Mouse (Mus musculus): ENCODE measurements around the gene Tbc1d24.

Gene Tbc1d24

GRCm38 (mm10) chr17:24209043-24209915, 3.9 kb upstream of the Tbc1d24 start, which contains the start of gene Ntn3:
Gene Ntn3, minus strand, starts transcription at chr17:24209531.
- peak; percentile 76 for DNase-seq

- DNase-seq = peak; percentile 63
Measured at GRCm38 (mm10) chr17:24208641-24209042, 3.3 kb upstream of the Tbc1d24 start.

GRCm38 (mm10) chr17:24207768-24208640, 2.6 kb upstream of the Tbc1d24 start:
- peak; percentile 69 for DNase-seq

GRCm38 (mm10) chr17:24206451-24207351, 1.3 kb upstream of the Tbc1d24 start:
- DNase-seq = peak; percentile 75

- no peak for DNase-seq
Measured at GRCm38 (mm10) chr17:24205908-24206361, 573 bp upstream of the Tbc1d24 start.

- DNase-seq = peak; percentile 69
Measured at GRCm38 (mm10) chr17:24204846-24205245, 516 bp downstream of the Tbc1d24 start.

GRCm38 (mm10) chr17:24203611-24204534, 1.5 kb downstream of the Tbc1d24 start:
- DNase-seq = peak; percentile 25

- DNase-seq = no peak
Measured at GRCm38 (mm10) chr17:24203068-24203467, 2.3 kb downstream of the Tbc1d24 start.

- no peak for DNase-seq
Measured at GRCm38 (mm10) chr17:24201092-24201491, 4.3 kb downstream of the Tbc1d24 start.

- peak; percentile 60 for DNase-seq
Measured at GRCm38 (mm10) chr17:24199741-24200140, 5.6 kb downstream of the Tbc1d24 start.

- peak; percentile 77 for DNase-seq
Measured at GRCm38 (mm10) chr17:24199252-24199651, 6.1 kb downstream of the Tbc1d24 start.

GRCm38 (mm10) chr17:24197032-24197824, 8.1 kb downstream of the Tbc1d24 start:
- DNase-seq = peak; percentile 64

GRCm38 (mm10) chr17:24195349-24195748, 10.0 kb downstream of the Tbc1d24 start:
- DNase-seq = no peak

- DNase-seq = no peak
Measured at GRCm38 (mm10) chr17:24193769-24194168, 11.6 kb downstream of the Tbc1d24 start.

- no peak for DNase-seq
Measured at GRCm38 (mm10) chr17:24193268-24193667, 12.1 kb downstream of the Tbc1d24 start.

- no peak for DNase-seq
Measured at GRCm38 (mm10) chr17:24192848-24193247, 12.5 kb downstream of the Tbc1d24 start.

GRCm38 (mm10) chr17:24191481-24191880, 13.9 kb downstream of the Tbc1d24 start:
- no peak for DNase-seq

GRCm38 (mm10) chr17:24190934-24191333, 14.4 kb downstream of the Tbc1d24 start:
- no peak for DNase-seq

- no peak for DNase-seq
Measured at GRCm38 (mm10) chr17:24174259-24174658, 31.1 kb downstream of the Tbc1d24 start.

GRCm38 (mm10) chr17:24173423-24173822, 31.9 kb downstream of the Tbc1d24 start:
- DNase-seq = peak; percentile 73
